Mouse (Mus musculus): ENCODE measurements around the gene Gm42372.

The Gm42372 gene

GRCm38 (mm10) chr7:17007300-17007699 lies 24.4 kb downstream of the Gm42372 start:
- DNase-seq (ENCODE audit: low spot score): no peak

GRCm38 (mm10) chr7:17009326-17010009 lies 26.6 kb downstream of the Gm42372 start:
- no peak for DNase-seq (ENCODE audit: low spot score)

GRCm38 (mm10) chr7:17010010-17010347 lies 27.1 kb downstream of the Gm42372 start:
- DNase-seq (ENCODE audit: low spot score): no peak

GRCm38 (mm10) chr7:17011909-17012590 lies 29.2 kb downstream of the Gm42372 start:
- no peak for DNase-seq (ENCODE audit: low spot score)

- no peak for DNase-seq (ENCODE audit: low spot score)
Measured at GRCm38 (mm10) chr7:17015381-17015780, 32.5 kb downstream of the Gm42372 start.

GRCm38 (mm10) chr7:17017036-17017435 lies 34.1 kb downstream of the Gm42372 start:
- DNase-seq (ENCODE audit: low spot score): no peak

GRCm38 (mm10) chr7:17017921-17018320 lies 35.0 kb downstream of the Gm42372 start:
- no peak for DNase-seq (ENCODE audit: low spot score)

- DNase-seq (ENCODE audit: low spot score): no peak
Measured at GRCm38 (mm10) chr7:17019426-17020166, 36.7 kb downstream of the Gm42372 start.

- no peak for DNase-seq (ENCODE audit: low spot score)
Measured at GRCm38 (mm10) chr7:17022176-17022575, 39.3 kb downstream of the Gm42372 start.

- no peak for DNase-seq (ENCODE audit: low spot score)
Measured at GRCm38 (mm10) chr7:17023701-17024100, 40.8 kb downstream of the Gm42372 start.

GRCm38 (mm10) chr7:17024141-17024540 lies 41.3 kb downstream of the Gm42372 start:
- DNase-seq (ENCODE audit: low spot score): no peak

GRCm38 (mm10) chr7:17024814-17025504 lies 42.1 kb downstream of the Gm42372 start:
- no peak for DNase-seq (ENCODE audit: low spot score)

GRCm38 (mm10) chr7:17025505-17025894 lies 42.6 kb downstream of the Gm42372 start:
- peak; percentile 29 for DNase-seq (ENCODE audit: low spot score)

- no peak for DNase-seq (ENCODE audit: low spot score)
Measured at GRCm38 (mm10) chr7:17025896-17026622, 43.2 kb downstream of the Gm42372 start.

- DNase-seq (ENCODE audit: low spot score): peak; percentile 71
Measured at GRCm38 (mm10) chr7:17026710-17027587, 44.1 kb downstream of the Gm42372 start.

GRCm38 (mm10) chr7:17027588-17028343 lies 44.9 kb downstream of the Gm42372 start, which contains the start of gene Ppp5c:
Gene Ppp5c, minus strand, starts transcription at chr7:17027924.
- peak; percentile 74 for DNase-seq (ENCODE audit: low spot score)

- DNase-seq (ENCODE audit: low spot score): no peak
Measured at GRCm38 (mm10) chr7:17028923-17029322, 46.0 kb downstream of the Gm42372 start.

- DNase-seq (ENCODE audit: low spot score): no peak
Measured at GRCm38 (mm10) chr7:17030239-17030638, 47.4 kb downstream of the Gm42372 start.
